Mouse (Mus musculus) embryonic facial prominence, embryonic 14.5 days (tissue): ENCODE measurements around the gene Tmeff1. TPM values are rescaled to one million over a fixed set of nuclear protein-coding genes. Genes with fewer than 3 reads are reported as not detected.

Experiments used
- ATAC-seq: fragments of 200-750 bp; cut with Nextera tagmentation; 2 replicates; pipeline ENCODE4 v1.8.0; 2017; ENCODE audit warnings: low read depth, moderate number of reproducible peaks, moderate TSS enrichment
- DNase-seq: peaks from one replicate; pipeline ENCODE4 v3.0.0-alpha.2; 2015; ENCODE audit warnings: low spot score
- H3K27ac ChIP-seq: fragments of 300-500 bp; sonication (generic); replicated peaks from 2 replicates; pipeline ENCODE4 v1.5.1; 2014; ENCODE audit warnings: low read depth, mild to moderate bottlenecking, low read length, moderate library complexity
- H3K27me3 ChIP-seq: fragments of 300-500 bp; sonication (generic); replicated peaks from 2 replicates; pipeline ENCODE4 v1.6.1; 2014; ENCODE audit warnings: low read length; ENCODE audit not compliant: control insufficient read depth, insufficient read depth
- H3K36me3 ChIP-seq: fragments of 300-500 bp; sonication (generic); 2 replicates; pipeline ENCODE4 v1.6.1; 2014; ENCODE audit warnings: low read length, mixed read lengths; ENCODE audit not compliant: control insufficient read depth, insufficient read depth
- H3K4me1 ChIP-seq: fragments of 300-500 bp; sonication (generic); 2 replicates; pipeline ENCODE4 v1.6.1; 2014; ENCODE audit warnings: antibody characterized with exemption, low read length; ENCODE audit not compliant: control insufficient read depth, insufficient read depth
- H3K4me2 ChIP-seq: fragments of 300-500 bp; sonication (generic); 2 replicates; pipeline ENCODE4 v1.6.1; 2014; ENCODE audit warnings: low read depth, mild to moderate bottlenecking, low read length, moderate library complexity, mixed read lengths
- H3K4me3 ChIP-seq: fragments of 300-500 bp; sonication (generic); 2 replicates; pipeline ENCODE4 v1.5.1; 2014; ENCODE audit warnings: low read depth, mild to moderate bottlenecking, low read length
- H3K9ac ChIP-seq: fragments of 300-500 bp; sonication (generic); 2 replicates; pipeline ENCODE4 v1.6.1; 2014; ENCODE audit warnings: low read depth, mild to moderate bottlenecking, low read length, moderate library complexity, mixed read lengths
- H3K9me3 ChIP-seq: fragments of 300-500 bp; sonication (generic); 2 replicates; pipeline ENCODE4 v1.6.1; 2016; ENCODE audit warnings: low read length; ENCODE audit not compliant: control insufficient read depth
- WGBS: fragments of 180-500 bp; shearing (Covaris S2); extraction: QIAGEN DNeasy Blood & Tissue Kit; methylation state at CpG from one replicate; pipeline ENCODE4 v1.1.7; 2014; 5-methylcytosine and 5-hydroxymethylcytosine counted together
- polyA plus RNA-seq: library from polyadenylated mRNA; unstranded; fragments of >200 nt; fragmentation: Nextera tagmentation; extraction: Ambion mirVana; gene quantifications from 2 replicates; pipeline ENCODE4 v1.2.1, GENCODE M21; 2014

The Tmeff1 gene
- polyA plus RNA-seq, 1 experiment from 2014 or later: 61.4 TPM

DNA sequence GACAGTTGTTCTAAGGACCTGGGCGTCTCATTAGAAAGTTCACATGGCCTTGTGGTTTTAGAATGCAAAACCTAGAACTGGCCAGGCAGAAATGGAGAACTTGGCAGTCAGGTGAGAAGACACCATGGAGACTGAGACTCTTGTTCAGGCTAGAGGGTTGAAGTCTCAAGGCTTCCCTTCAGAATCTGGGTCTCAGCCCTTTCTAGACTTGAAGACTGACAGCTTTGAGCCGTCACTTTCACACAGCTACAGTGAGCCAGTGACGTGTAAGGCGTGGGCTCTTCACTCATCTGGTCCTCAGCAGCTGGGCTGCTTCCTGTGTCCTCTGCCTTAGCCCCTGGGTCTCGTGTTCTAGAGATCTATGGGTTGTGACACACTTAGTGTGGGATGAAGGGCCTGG lies 7.4 kb downstream of the Tmeff1 start:
- no peak overlapping the region for H3K4me3 ChIP-seq
- no peak overlapping the region for H3K9ac ChIP-seq
- no peak overlapping the region for H3K4me2 ChIP-seq
- ATAC-seq (no peak), DNase-seq (no peak)
- H3K27me3 ChIP-seq: no peaks in the 10 kb centered on the region
- WGBS: 71% methylated on average over 5 of the region's 5 CpGs
- H3K36me3 ChIP-seq: peaks cover 4% of the 10 kb centered on the region; the same call in 1 of the 2 replicates
- no peak overlapping the region for H3K27ac ChIP-seq
- no peaks in the 10 kb centered on the region for H3K4me1 ChIP-seq
- H3K9me3 ChIP-seq: no peaks in the 10 kb centered on the region

DNA sequence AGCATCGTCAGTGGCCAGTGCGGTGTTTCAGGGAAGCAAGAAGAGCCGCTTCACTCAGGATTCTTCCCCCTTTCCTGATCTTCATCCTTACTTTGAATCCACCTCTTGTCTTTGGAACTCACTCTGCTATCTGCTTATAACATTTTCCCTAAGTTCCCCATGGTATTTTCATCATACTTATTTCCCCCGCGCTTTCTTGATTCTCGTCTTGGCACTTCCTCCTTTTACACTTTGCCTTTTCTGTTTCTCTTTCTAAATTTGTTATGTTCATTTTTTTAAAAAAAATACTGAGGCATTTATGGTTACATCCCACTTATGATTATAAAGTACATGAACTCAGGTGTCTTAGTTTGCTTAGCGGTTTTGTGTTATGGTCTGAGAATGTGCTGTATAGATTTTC lies 7.9 kb downstream of the Tmeff1 start:
- no peaks in the 10 kb centered on the region for H3K27me3 ChIP-seq
- H3K4me2 ChIP-seq: no peak overlapping the region
- no peaks in the 10 kb centered on the region for H3K4me1 ChIP-seq
- no peak overlapping the region for H3K27ac ChIP-seq
- H3K4me3 ChIP-seq: no peak overlapping the region
- ATAC-seq (no peak), DNase-seq (no peak)
- no peaks in the 10 kb centered on the region for H3K9me3 ChIP-seq
- 86% methylated on average over 7 of the region's 7 CpGs for WGBS
- peaks cover under 1% of the 10 kb centered on the region; the same call in 1 of the 2 replicates for H3K36me3 ChIP-seq
- no peak overlapping the region for H3K9ac ChIP-seq

DNA sequence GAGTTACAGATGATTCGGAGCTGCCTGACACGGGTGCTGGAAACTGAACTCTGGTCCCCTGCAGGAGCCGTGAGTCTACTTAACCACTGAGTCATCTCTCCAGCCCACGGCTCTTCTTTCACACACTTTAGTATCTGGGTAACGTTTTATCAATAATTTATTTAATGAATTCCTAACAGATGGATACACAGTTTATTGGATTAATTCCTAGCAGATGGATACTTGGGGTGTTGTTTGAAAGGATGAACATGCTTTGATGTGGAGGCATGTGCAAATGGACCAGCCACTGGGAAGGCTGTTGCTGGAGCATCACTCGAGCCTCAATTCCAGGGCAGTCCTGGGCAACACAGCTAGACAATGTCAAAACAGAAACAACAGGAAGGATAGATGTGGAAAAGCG lies 11.1 kb downstream of the Tmeff1 start:
- WGBS: 90% methylated on average over 7 of the region's 7 CpGs
- no peak overlapping the region for H3K27ac ChIP-seq
- no peaks in the 10 kb centered on the region for H3K4me1 ChIP-seq
- no peaks in the 10 kb centered on the region for H3K36me3 ChIP-seq
- no peaks in the 10 kb centered on the region for H3K9me3 ChIP-seq
- no peak overlapping the region for H3K4me3 ChIP-seq
- ATAC-seq (no peak), DNase-seq (no peak)
- H3K27me3 ChIP-seq: no peaks in the 10 kb centered on the region
- H3K9ac ChIP-seq: no peak overlapping the region
- H3K4me2 ChIP-seq: no peak overlapping the region

DNA sequence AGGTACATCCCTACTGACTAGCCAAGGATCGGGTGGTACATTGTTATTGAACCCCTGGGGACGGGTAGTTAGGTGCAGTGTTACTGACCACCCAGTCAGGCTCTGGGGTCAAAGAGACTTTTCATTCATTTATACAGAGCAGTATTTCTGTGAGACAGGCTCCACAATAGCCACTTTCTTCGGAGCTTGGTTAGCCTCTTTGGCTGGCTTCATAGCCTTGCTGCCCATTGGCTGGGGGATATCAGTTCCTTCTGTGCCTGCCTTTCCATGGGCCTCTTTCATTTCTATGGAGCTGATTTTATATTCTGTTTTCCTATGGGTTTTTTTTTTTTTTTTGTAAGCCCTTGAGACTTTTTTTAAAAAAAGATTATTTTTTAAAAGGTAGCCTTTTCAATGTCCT lies 20.7 kb downstream of the Tmeff1 start:
- no peak overlapping the region for H3K4me2 ChIP-seq
- no peaks in the 10 kb centered on the region for H3K27me3 ChIP-seq
- H3K27ac ChIP-seq: no peak overlapping the region; the same call in 1 of the 2 replicates
- no peaks in the 10 kb centered on the region for H3K9me3 ChIP-seq
- H3K4me3 ChIP-seq: no peak overlapping the region
- no peak for ATAC-seq
- no peak for DNase-seq
- peaks cover 21% of the 10 kb centered on the region for H3K36me3 ChIP-seq
- 60% methylated on average over 3 of the region's 3 CpGs for WGBS
- no peak overlapping the region for H3K9ac ChIP-seq
- no peaks in the 10 kb centered on the region for H3K4me1 ChIP-seq

DNA sequence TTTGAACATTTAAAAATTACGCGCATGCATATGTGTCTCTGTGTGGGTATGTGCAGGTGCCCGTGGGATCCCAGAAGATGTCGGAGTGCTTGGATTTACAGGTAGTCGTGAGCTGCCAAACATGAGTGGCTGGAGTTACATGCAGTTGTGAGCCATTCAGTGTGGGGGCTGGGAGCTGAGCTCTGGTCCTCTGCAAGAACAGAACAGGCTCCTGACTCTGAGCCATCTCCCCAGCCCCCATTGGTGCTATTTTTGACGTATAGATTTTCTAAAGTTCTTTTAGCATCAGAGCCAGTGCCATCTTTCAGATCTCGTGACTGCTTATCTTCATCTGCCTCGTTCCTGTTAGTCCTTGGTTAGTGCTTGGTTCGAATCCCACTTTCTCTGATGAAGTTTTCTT lies 24.5 kb downstream of the Tmeff1 start:
- Histone ChIP-seq H3K27me3 (no peaks in the 10 kb centered on the region), H3K4me2 (no peak overlapping the region), H3K27ac (no peak overlapping the region), H3K9ac (no peak overlapping the region), H3K36me3 (peaks cover 39% of the 10 kb centered on the region), H3K4me1 (no peaks in the 10 kb centered on the region), H3K9me3 (no peaks in the 10 kb centered on the region), H3K4me3 (no peak overlapping the region)
- no peak for ATAC-seq
- no peak for DNase-seq
- 95% methylated on average over 9 of the region's 9 CpGs for WGBS

DNA sequence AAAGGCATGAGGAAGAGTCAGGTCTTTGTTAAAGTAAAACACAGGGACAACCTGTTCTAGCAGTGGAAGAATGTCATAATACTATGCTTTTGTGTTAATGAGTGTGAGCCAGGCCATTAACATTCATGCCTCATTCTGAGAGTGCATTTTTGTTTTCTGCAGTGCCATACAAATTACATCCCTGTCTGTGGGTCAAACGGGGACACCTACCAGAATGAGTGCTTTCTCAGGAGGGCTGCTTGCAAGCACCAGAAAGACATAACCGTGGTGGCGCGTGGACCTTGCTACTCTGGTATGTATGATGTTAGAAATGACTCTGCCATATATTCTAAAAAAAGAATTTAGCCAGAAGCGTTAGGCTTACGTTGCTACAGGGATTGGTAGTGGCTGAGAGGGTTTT lies 25.3 kb downstream of the Tmeff1 start:
- no peaks in the 10 kb centered on the region for H3K4me1 ChIP-seq
- no peaks in the 10 kb centered on the region for H3K9me3 ChIP-seq
- peaks cover 36% of the 10 kb centered on the region for H3K36me3 ChIP-seq
- H3K4me2 ChIP-seq: no peak overlapping the region
- ATAC-seq (no peak), DNase-seq (no peak)
- 94% methylated on average over 6 of the region's 6 CpGs for WGBS
- H3K4me3 ChIP-seq: no peak overlapping the region
- no peaks in the 10 kb centered on the region for H3K27me3 ChIP-seq
- no peak overlapping the region for H3K27ac ChIP-seq
- H3K9ac ChIP-seq: no peak overlapping the region

DNA sequence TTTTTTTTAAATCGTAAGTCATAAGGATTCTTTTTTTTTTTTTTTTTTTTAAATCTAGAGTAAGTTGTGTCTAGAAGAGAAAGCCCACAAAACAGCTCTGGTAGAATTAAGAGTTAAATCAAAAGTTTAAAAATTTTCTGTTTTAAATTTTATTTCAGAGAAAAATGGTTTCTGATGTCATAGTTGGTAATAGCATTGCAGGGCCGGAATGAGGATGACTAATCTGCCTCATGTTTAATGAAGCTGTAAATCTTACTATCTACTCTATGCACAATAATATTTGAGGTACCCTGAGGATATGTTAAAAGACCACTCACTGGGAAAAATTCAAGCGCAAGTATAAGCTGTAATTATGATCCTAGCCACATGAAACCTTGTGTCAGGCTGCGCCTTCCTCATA lies 30.5 kb downstream of the Tmeff1 start:
- Histone ChIP-seq H3K4me3 (no peak overlapping the region), H3K4me1 (no peaks in the 10 kb centered on the region), H3K27me3 (no peaks in the 10 kb centered on the region), H3K9me3 (no peaks in the 10 kb centered on the region), H3K36me3 (peaks cover 45% of the 10 kb centered on the region), H3K4me2 (no peak overlapping the region), H3K27ac (no peak overlapping the region), H3K9ac (no peak overlapping the region)
- DNase-seq: no peak
- no peak for ATAC-seq
- WGBS: 85% methylated on average over 4 of the region's 4 CpGs

DNA sequence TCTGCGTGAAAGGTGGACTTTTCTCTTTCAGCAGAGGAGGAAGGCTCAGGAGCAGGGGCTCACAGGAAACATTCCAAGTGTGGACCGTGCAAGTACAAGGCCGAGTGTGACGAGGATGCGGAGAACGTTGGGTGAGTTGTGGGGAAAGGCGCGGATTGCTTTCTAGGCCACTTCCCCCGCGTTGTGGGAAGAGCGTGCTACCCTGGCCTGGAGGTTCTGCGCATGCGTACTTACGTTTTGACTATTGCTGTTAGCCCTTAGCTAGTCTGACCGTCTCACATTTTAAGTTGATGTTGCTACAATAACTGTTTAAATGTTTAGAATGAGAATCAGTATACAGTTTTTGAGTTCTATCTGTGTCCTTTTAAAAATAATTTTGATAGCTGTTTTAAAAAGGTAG lies 32.2 kb downstream of the Tmeff1 start:
- Histone ChIP-seq H3K9ac (no peak overlapping the region), H3K9me3 (no peaks in the 10 kb centered on the region), H3K4me1 (no peaks in the 10 kb centered on the region), H3K36me3 (peaks cover 36% of the 10 kb centered on the region), H3K4me3 (no peak overlapping the region), H3K4me2 (no peak overlapping the region), H3K27ac (no peak overlapping the region), H3K27me3 (no peaks in the 10 kb centered on the region)
- WGBS: 95% methylated on average over 15 of the region's 15 CpGs
- DNase-seq (no peak), ATAC-seq (no peak)

DNA sequence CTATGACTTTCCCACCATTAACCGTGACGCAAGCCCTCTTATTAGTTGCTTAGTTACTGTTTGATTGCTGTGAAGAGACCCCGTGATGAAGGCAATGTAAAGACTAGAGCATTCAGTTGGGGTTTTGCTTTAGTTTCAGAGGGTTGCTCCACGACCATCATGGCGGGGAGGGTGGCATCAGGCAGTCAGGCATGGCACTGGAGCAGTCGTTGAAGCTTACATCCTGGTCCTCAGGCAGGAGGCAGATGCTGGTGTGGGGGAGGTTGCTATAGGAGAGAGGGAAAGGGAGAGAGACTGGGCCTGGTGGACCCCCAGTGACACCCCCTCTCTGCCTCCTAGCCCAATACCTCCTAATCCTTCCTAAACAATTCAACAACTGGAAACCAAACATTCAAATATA lies 35.1 kb downstream of the Tmeff1 start:
- WGBS: 96% methylated on average over 6 of the region's 6 CpGs
- Histone ChIP-seq H3K27me3 (no peaks in the 10 kb centered on the region), H3K4me3 (no peak overlapping the region), H3K4me2 (no peak overlapping the region), H3K9me3 (no peaks in the 10 kb centered on the region), H3K27ac (no peak overlapping the region), H3K36me3 (peaks cover 46% of the 10 kb centered on the region), H3K9ac (no peak overlapping the region), H3K4me1 (no peaks in the 10 kb centered on the region)
- DNase-seq (no peak), ATAC-seq (no peak)
